Mouse (Mus musculus): ENCODE results near the gene Tmem44. TPM values are rescaled to one million over a fixed set of nuclear protein-coding genes. Genes with fewer than 3 reads are reported as not detected.

Tmem44 gene
- polyA plus RNA-seq (2015; fragmentation: Nextera tagmentation; extraction: Ambion mirVana): 57.5 and 64.7 TPM in 2 replicates

GRCm38 (mm10) chr16:30550748-30551192 lies at the start of gene Tmem44:
TSS of gene Tmem44 (minus strand) at chr16:30550842.
- H3K4me2 ChIP-seq: peak within 1 kb of the TSS; percentile 79
- peaks cover 17% of the 10 kb centered on the region for H3K36me3 ChIP-seq
- peaks cover 31% of the 10 kb centered on the region for H3K4me1 ChIP-seq
- peak; percentile 64 for ATAC-seq (ENCODE audit: low FRiP score)
- no peaks in the 10 kb centered on the region for H3K27me3 ChIP-seq (replicated peaks)
- H3K9me3 ChIP-seq (replicated peaks): peaks cover 6% of the 10 kb centered on the region
- WGBS: 5% methylated on average over 14 of the region's 14 CpGs
- H3K4me3 ChIP-seq (replicated peaks): peak within 1 kb of the TSS; percentile 76
- H3K9ac ChIP-seq (replicated peaks): peak within 1 kb of the TSS; percentile 78
- H3K27ac ChIP-seq (replicated peaks): peak within 1 kb of the TSS; percentile 90

- peak; percentile 75 for ATAC-seq (ENCODE audit: low FRiP score)
- Histone ChIP-seq H3K4me2 (peak within 1 kb of the TSS; percentile 97), H3K4me1 (peaks cover 59% of the 10 kb centered on the region), H3K36me3 (no peaks in the 10 kb centered on the region), H3K9ac (replicated peaks) (peak within 1 kb of the TSS; percentile 80), H3K4me3 (replicated peaks) (peak within 1 kb of the TSS; percentile 80), H3K9me3 (replicated peaks) (no peaks in the 10 kb centered on the region), H3K27me3 (replicated peaks) (peaks cover 19% of the 10 kb centered on the region; the same call in 1 of the 2 replicates), H3K27ac (replicated peaks) (peak within 1 kb of the TSS; percentile 84)
- WGBS: under 1% methylated on average over 63 of the region's 63 CpGs
Measured at GRCm38 (mm10) chr16:30599491-30600268, 49.0 kb upstream of the Tmem44 start, which contains the start of gene Fam43a. TSS of gene Fam43a (plus strand) at chr16:30599723.

- Histone ChIP-seq H3K9me3 (replicated peaks) (no peaks in the 10 kb centered on the region), H3K27ac (replicated peaks) (0 out of 2 replicates have a peak overlapping the region, but pooled peaks have one; percentile 8), H3K27me3 (replicated peaks) (peaks cover 19% of the 10 kb centered on the region; the same call in 1 of the 2 replicates), H3K4me2 (peak overlapping the region; percentile 63), H3K4me1 (peaks cover 41% of the 10 kb centered on the region), H3K36me3 (no peaks in the 10 kb centered on the region), H3K9ac (replicated peaks) (peak overlapping the region; percentile 42), H3K4me3 (replicated peaks) (peak overlapping the region; percentile 29)
- WGBS: 9% methylated on average over 16 of the region's 16 CpGs
- ATAC-seq (ENCODE audit: low FRiP score): peak; percentile 48
Measured at GRCm38 (mm10) chr16:30596959-30597681, 46.5 kb upstream of the Tmem44 start.

GRCm38 (mm10) chr16:30595835-30596557 lies 45.4 kb upstream of the Tmem44 start:
- Histone ChIP-seq H3K4me2 (no peak overlapping the region), H3K9ac (replicated peaks) (no peak overlapping the region), H3K27ac (replicated peaks) (0 out of 2 replicates have a peak overlapping the region, but pooled peaks have one; percentile 8), H3K4me1 (peaks cover 30% of the 10 kb centered on the region), H3K9me3 (replicated peaks) (no peaks in the 10 kb centered on the region), H3K4me3 (replicated peaks) (no peak overlapping the region), H3K27me3 (replicated peaks) (peaks cover 13% of the 10 kb centered on the region; the same call in 1 of the 2 replicates), H3K36me3 (no peaks in the 10 kb centered on the region)
- no peak for ATAC-seq (ENCODE audit: low FRiP score)
- WGBS: 54% methylated on average over 14 of the region's 14 CpGs

- Histone ChIP-seq H3K27me3 (replicated peaks) (peaks cover 9% of the 10 kb centered on the region; the same call in 1 of the 2 replicates), H3K4me2 (no peak overlapping the region), H3K4me3 (replicated peaks) (no peak overlapping the region), H3K9ac (replicated peaks) (no peak overlapping the region), H3K9me3 (replicated peaks) (no peaks in the 10 kb centered on the region), H3K4me1 (peaks cover 24% of the 10 kb centered on the region), H3K36me3 (no peaks in the 10 kb centered on the region), H3K27ac (replicated peaks) (no peak overlapping the region)
- WGBS: 59% methylated on average over 3 of the region's 3 CpGs
- no peak for ATAC-seq (ENCODE audit: low FRiP score)
Measured at GRCm38 (mm10) chr16:30595356-30595755, 44.7 kb upstream of the Tmem44 start.

GRCm38 (mm10) chr16:30591990-30592389 lies 41.3 kb upstream of the Tmem44 start:
- no peak for ATAC-seq (ENCODE audit: low FRiP score)
- Histone ChIP-seq H3K27me3 (replicated peaks) (peaks cover 5% of the 10 kb centered on the region; the same call in 1 of the 2 replicates), H3K9ac (replicated peaks) (no peak overlapping the region), H3K4me2 (no peak overlapping the region), H3K4me1 (peaks cover 10% of the 10 kb centered on the region), H3K9me3 (replicated peaks) (no peaks in the 10 kb centered on the region), H3K36me3 (no peaks in the 10 kb centered on the region), H3K4me3 (replicated peaks) (no peak overlapping the region), H3K27ac (replicated peaks) (no peak overlapping the region)
- 42% methylated on average over 3 of the region's 3 CpGs for WGBS

GRCm38 (mm10) chr16:30590264-30591209 lies 39.9 kb upstream of the Tmem44 start:
- Histone ChIP-seq H3K27ac (replicated peaks) (no peak overlapping the region), H3K4me1 (peaks cover 16% of the 10 kb centered on the region), H3K27me3 (replicated peaks) (peaks cover 4% of the 10 kb centered on the region; the same call in 1 of the 2 replicates), H3K4me3 (replicated peaks) (no peak overlapping the region), H3K9ac (replicated peaks) (no peak overlapping the region), H3K4me2 (no peak overlapping the region), H3K9me3 (replicated peaks) (no peaks in the 10 kb centered on the region), H3K36me3 (peaks cover under 1% of the 10 kb centered on the region)
- ATAC-seq (ENCODE audit: low FRiP score): no peak
- 42% methylated on average over 7 of the region's 7 CpGs for WGBS

GRCm38 (mm10) chr16:30587494-30588327 lies 37.1 kb upstream of the Tmem44 start, which contains the start of gene Lsg1:
TSS of gene Lsg1 (minus strand) at chr16:30587592.
- peak; percentile 97 for ATAC-seq (ENCODE audit: low FRiP score)
- H3K36me3 ChIP-seq: peaks cover 27% of the 10 kb centered on the region
- no peaks in the 10 kb centered on the region for H3K9me3 ChIP-seq (replicated peaks)
- peak within 1 kb of the TSS; percentile 84 for H3K27ac ChIP-seq (replicated peaks)
- 4% methylated on average over 35 of the region's 35 CpGs for WGBS
- peak within 1 kb of the TSS; percentile 76 for H3K4me2 ChIP-seq
- H3K27me3 ChIP-seq (replicated peaks): no peaks in the 10 kb centered on the region
- H3K9ac ChIP-seq (replicated peaks): peak within 1 kb of the TSS; percentile 77
- peaks cover 21% of the 10 kb centered on the region for H3K4me1 ChIP-seq
- H3K4me3 ChIP-seq (replicated peaks): peak within 1 kb of the TSS; percentile 83

GRCm38 (mm10) chr16:30586935-30587493 lies 36.4 kb upstream of the Tmem44 start:
- Histone ChIP-seq H3K36me3 (peaks cover 34% of the 10 kb centered on the region), H3K27ac (replicated peaks) (peak overlapping the region; percentile 84), H3K4me2 (peak overlapping the region; percentile 76), H3K4me3 (replicated peaks) (peak overlapping the region; percentile 83), H3K9ac (replicated peaks) (peak overlapping the region; percentile 77), H3K9me3 (replicated peaks) (no peaks in the 10 kb centered on the region), H3K4me1 (peaks cover 21% of the 10 kb centered on the region), H3K27me3 (replicated peaks) (no peaks in the 10 kb centered on the region)
- WGBS: 2% methylated on average over 19 of the region's 19 CpGs
- no peak for ATAC-seq (ENCODE audit: low FRiP score)

Measured in neural tube, embryonic 15.5 days (tissue).